Mouse (Mus musculus): ENCODE data around the gene Rpa1.

DNA sequence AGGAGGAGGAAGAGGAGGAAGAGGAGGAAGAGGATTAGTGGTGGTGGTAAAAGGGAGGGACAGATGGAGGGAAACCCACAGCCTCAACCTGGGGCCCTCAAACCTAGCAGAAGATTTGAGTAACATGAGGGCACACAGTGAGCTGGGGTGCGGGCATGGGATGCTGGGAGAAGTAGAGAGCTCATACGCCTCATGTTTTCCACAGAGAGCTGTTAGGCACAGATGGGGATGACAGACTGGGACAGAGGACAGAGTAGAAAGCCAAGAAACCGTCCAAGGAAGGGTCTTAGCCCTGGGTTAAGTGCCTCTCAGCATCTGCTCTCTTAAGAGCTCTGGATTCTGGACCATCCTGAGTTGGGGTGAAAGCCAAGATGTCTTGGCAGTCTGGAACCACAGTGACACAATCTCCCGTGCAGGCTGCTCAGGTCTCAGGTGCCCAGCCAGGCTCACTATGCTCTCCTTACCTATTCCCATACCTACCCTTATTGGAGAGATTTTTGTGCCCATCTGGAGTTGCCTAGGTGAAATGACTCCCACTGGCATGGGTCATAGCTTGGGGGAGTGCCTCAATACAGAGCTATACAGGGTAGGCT, 91.0 kb downstream of the Rpa1 start:
- TF ChIP-seq CTCF (conservative IDR thresholded peaks at IDR 0.05 in 1 of 2, IDR thresholded peaks at IDR 0.05 in 1 of 2; ENCODE audit: low read depth in 2 of 2, low read length in 2 of 2), result no peak
- no peak for TF ChIP-seq USF1 (IDR thresholded peaks at IDR 0.05; ENCODE audit: low read depth, low read length)
- no peak for TF ChIP-seq MAZ (IDR thresholded peaks at IDR 0.05; ENCODE audit: low read depth, low read length)
- TF ChIP-seq POLR2A (IDR thresholded peaks at IDR 0.05; ENCODE audit: low read depth, low read length), result no peak
- TF ChIP-seq TCF12 (IDR thresholded peaks at IDR 0.05; ENCODE audit: low read depth, low read length), result no peak
- TF ChIP-seq RCOR1 (conservative IDR thresholded peaks at IDR 0.05; ENCODE audit: low read depth, low read length), result no peak
- no peak for TF ChIP-seq EP300 (IDR thresholded peaks at IDR 0.05; ENCODE audit: low read length)
- TF ChIP-seq SMC3 (IDR thresholded peaks at IDR 0.05; ENCODE audit: low read depth, low read length), result no peak
